Mouse (Mus musculus) megakaryocyte, embryonic 14.5 days (primary cell): ENCODE measurements around the gene Fads2.

Source experiments
- FLI1 ChIP-seq: IDR thresholded peaks from 2 replicates; pipeline ENCODE4 v1.6.1; 2012; ENCODE audit warnings: low read length, inconsistent platforms, mixed read lengths
- GATA1 ChIP-seq: IDR thresholded peaks from 3 replicates; pipeline ENCODE4 v1.6.1; 2012; ENCODE audit warnings: mixed read lengths, low read length, inconsistent platforms, borderline replicate concordance

GRCm38 (mm10) chr19:10071166-10071565 is 30.4 kb downstream of the Fads2 start:
- TF ChIP-seq FLI1 (no peak), GATA1 (no peak)
